Mouse (Mus musculus) monocyte, adult 5-6 weeks (primary cell): ENCODE data around the gene Ankmy1. TPM values are rescaled to one million over a fixed set of nuclear protein-coding genes. Genes with fewer than 3 reads are reported as not detected.

Experiments
- ATAC-seq: fragments of 153-309, 156-312 bp; replicated peaks from 2 replicates; pipeline ENCODE4 v1.8.0; 2017; ENCODE audit warnings: mild to moderate bottlenecking; ENCODE audit not compliant: low TSS enrichment, insufficient number of reproducible peaks, severe bottlenecking, poor library complexity, low FRiP score
- total RNA-seq: library from RNA; stranded (forward); fragments of 200-1000, 200-491, 200-594 nt; gene quantifications from 3 replicates; pipeline ENCODE4 v1.2.3, GENCODE M21; 2017

Ankmy1 gene
- 0.49 TPM in 1 of 3 replicates, not detected in the others for total RNA-seq

- no peak for ATAC-seq
Measured at GRCm38 (mm10) chr1:92902786-92903185, at the start of gene Ankmy1. TSS of gene Ankmy1 (minus strand) at chr1:92902906.

- ATAC-seq = no peak
Measured at GRCm38 (mm10) chr1:92950607-92951006, 47.9 kb upstream of the Ankmy1 start, which contains the start of gene Gpr35. TSS of gene Gpr35 (plus strand) at chr1:92950865.

- ATAC-seq = 0 out of 2 replicates have a peak, but pooled peaks have one; percentile 15
Measured at GRCm38 (mm10) chr1:92949426-92949825, 46.7 kb upstream of the Ankmy1 start.

GRCm38 (mm10) chr1:92947966-92948365 is 45.3 kb upstream of the Ankmy1 start:
- no peak for ATAC-seq

- ATAC-seq = no peak
Measured at GRCm38 (mm10) chr1:92943219-92943989, 40.7 kb upstream of the Ankmy1 start.

- ATAC-seq = no peak
Measured at GRCm38 (mm10) chr1:92939746-92940145, 37.0 kb upstream of the Ankmy1 start.

GRCm38 (mm10) chr1:92937797-92938196 is 35.1 kb upstream of the Ankmy1 start:
- ATAC-seq = no peak

GRCm38 (mm10) chr1:92936467-92936866 is 33.8 kb upstream of the Ankmy1 start:
- ATAC-seq = no peak

- ATAC-seq = no peak
Measured at GRCm38 (mm10) chr1:92935977-92936376, 33.3 kb upstream of the Ankmy1 start.

- no peak for ATAC-seq
Measured at GRCm38 (mm10) chr1:92935054-92935962, 32.6 kb upstream of the Ankmy1 start.

GRCm38 (mm10) chr1:92934182-92934827 is 31.6 kb upstream of the Ankmy1 start, which contains the start of gene Capn10:
TSS of gene Capn10 (plus strand) at chr1:92934376.
- peak; percentile 92 for ATAC-seq

GRCm38 (mm10) chr1:92933611-92934010 is 30.9 kb upstream of the Ankmy1 start:
- ATAC-seq = no peak

- no peak for ATAC-seq
Measured at GRCm38 (mm10) chr1:92930171-92930706, 27.5 kb upstream of the Ankmy1 start.

- ATAC-seq = no peak
Measured at GRCm38 (mm10) chr1:92921496-92921895, 18.8 kb upstream of the Ankmy1 start.

GRCm38 (mm10) chr1:92920474-92921200 is 17.9 kb upstream of the Ankmy1 start:
- peak; percentile 56; the same call in 1 of the 2 replicates for ATAC-seq

- no peak for ATAC-seq
Measured at GRCm38 (mm10) chr1:92919775-92920174, 17.1 kb upstream of the Ankmy1 start.

- no peak for ATAC-seq
Measured at GRCm38 (mm10) chr1:92919151-92919550, 16.4 kb upstream of the Ankmy1 start.

- no peak for ATAC-seq
Measured at GRCm38 (mm10) chr1:92916725-92917124, 14.0 kb upstream of the Ankmy1 start.
